Mouse (Mus musculus) limb, embryonic 15.5 days (tissue): Measurements from ENCODE around the gene Cstf3. TPM values are rescaled to one million over a fixed set of nuclear protein-coding genes. Genes with fewer than 3 reads are reported as not detected.

ENCODE experiments used
- ATAC-seq: fragments of 200-750 bp; cut with Nextera tagmentation; 2 replicates; pipeline ENCODE4 v1.8.0; 2017; ENCODE audit warnings: low read depth, moderate TSS enrichment; ENCODE audit not compliant: insufficient number of reproducible peaks, low FRiP score, low TSS enrichment
- H3K27ac ChIP-seq: fragments of 300-500 bp; sonication (generic); 2 replicates; pipeline ENCODE4 v1.5.1; 2015; ENCODE audit warnings: moderate library complexity, mild to moderate bottlenecking, inconsistent platforms
- H3K27me3 ChIP-seq: fragments of 300-500 bp; sonication (generic); 2 replicates; pipeline ENCODE4 v1.6.1; 2015; ENCODE audit warnings: inconsistent platforms
- H3K36me3 ChIP-seq: fragments of 300-500 bp; sonication (generic); 2 replicates; pipeline ENCODE4 v1.6.1; 2015; ENCODE audit warnings: inconsistent platforms
- H3K4me1 ChIP-seq: fragments of 300-500 bp; sonication (generic); 2 replicates; pipeline ENCODE4 v1.6.1; 2015; ENCODE audit warnings: inconsistent platforms
- H3K4me2 ChIP-seq: fragments of 300-500 bp; sonication (generic); 2 replicates; pipeline ENCODE4 v1.6.1; 2015; ENCODE audit warnings: mild to moderate bottlenecking, inconsistent platforms
- H3K4me3 ChIP-seq: fragments of 300-500 bp; sonication (generic); 2 replicates; pipeline ENCODE4 v1.5.1; 2015; ENCODE audit warnings: mild to moderate bottlenecking, inconsistent platforms
- H3K9ac ChIP-seq: fragments of 300-500 bp; sonication (generic); 2 replicates; pipeline ENCODE4 v1.6.1; 2015; ENCODE audit warnings: inconsistent platforms
- H3K9me3 ChIP-seq: fragments of 300-500 bp; sonication (generic); 2 replicates; pipeline ENCODE4 v1.6.1; 2016; ENCODE audit warnings: inconsistent platforms
- WGBS: fragments of 180-500 bp; shearing (Covaris S2); methylation state at CpG from one replicate; pipeline ENCODE4 v1.1.7; 2015; 5-methylcytosine and 5-hydroxymethylcytosine counted together
- polyA plus RNA-seq: library from polyadenylated mRNA; unstranded; fragments of >200 nt; fragmentation: Nextera tagmentation; extraction: Ambion mirVana; gene quantifications from 2 replicates; pipeline ENCODE4 v1.2.1, GENCODE M21; 2015

Cstf3 gene
- polyA plus RNA-seq, 1 experiment from 2014 or later = 60.9 TPM

GRCm38 (mm10) chr2:104688724-104689123 lies 98.4 kb downstream of the Cstf3 start:
- Histone ChIP-seq H3K4me2 (no peak overlapping the region), H3K4me1 (peaks cover 2% of the 10 kb centered on the region; the same call in 1 of the 2 replicates), H3K36me3 (peaks cover 8% of the 10 kb centered on the region), H3K9me3 (no peaks in the 10 kb centered on the region), H3K9ac (no peak overlapping the region), H3K4me3 (no peak overlapping the region), H3K27me3 (no peaks in the 10 kb centered on the region), H3K27ac (no peak overlapping the region)
- no peak for ATAC-seq
- 82% methylated on average over 8 of the region's 8 CpGs for WGBS

GRCm38 (mm10) chr2:104690720-104691119 lies 100.4 kb downstream of the Cstf3 start:
- no peak for ATAC-seq
- H3K27me3 ChIP-seq = no peaks in the 10 kb centered on the region
- no peaks in the 10 kb centered on the region for H3K4me1 ChIP-seq
- H3K36me3 ChIP-seq = 0 out of 2 replicates have a peak, but pooled peaks cover 4% of the 10 kb centered on the region
- 83% methylated on average over 4 of the region's 4 CpGs for WGBS
- no peak overlapping the region for H3K4me2 ChIP-seq
- no peak overlapping the region for H3K27ac ChIP-seq
- no peak overlapping the region for H3K4me3 ChIP-seq
- H3K9me3 ChIP-seq = no peaks in the 10 kb centered on the region
- H3K9ac ChIP-seq = no peak overlapping the region

GRCm38 (mm10) chr2:104692551-104692950 lies 102.2 kb downstream of the Cstf3 start:
- Histone ChIP-seq H3K4me3 (no peak overlapping the region), H3K27me3 (no peaks in the 10 kb centered on the region), H3K4me2 (no peak overlapping the region), H3K9ac (no peak overlapping the region), H3K36me3 (peaks cover 8% of the 10 kb centered on the region; the same call in 1 of the 2 replicates), H3K4me1 (no peaks in the 10 kb centered on the region), H3K9me3 (no peaks in the 10 kb centered on the region), H3K27ac (no peak overlapping the region)
- 61% methylated on average over 2 of the region's 2 CpGs for WGBS
- no peak for ATAC-seq

- peaks cover 4% of the 10 kb centered on the region; the same call in 1 of the 2 replicates for H3K36me3 ChIP-seq
- H3K27me3 ChIP-seq = no peaks in the 10 kb centered on the region
- no peak overlapping the region for H3K27ac ChIP-seq
- H3K9ac ChIP-seq = no peak overlapping the region
- no peak overlapping the region for H3K4me3 ChIP-seq
- ATAC-seq = no peak
- H3K4me2 ChIP-seq = no peak overlapping the region
- no peaks in the 10 kb centered on the region for H3K9me3 ChIP-seq
- H3K4me1 ChIP-seq = no peaks in the 10 kb centered on the region
- 50% methylated on average over 11 of the region's 11 CpGs for WGBS
These were observed 109.3 kb downstream of the Cstf3 start for GRCm38 (mm10) chr2:104699659-104700058.

GRCm38 (mm10) chr2:104703158-104703557 lies 112.8 kb downstream of the Cstf3 start:
- H3K36me3 ChIP-seq = no peaks in the 10 kb centered on the region
- no peak overlapping the region for H3K4me2 ChIP-seq
- WGBS = 82% methylated on average over 3 of the region's 3 CpGs

GRCm38 (mm10) chr2:104704355-104704754 lies 114.0 kb downstream of the Cstf3 start:
- H3K9me3 ChIP-seq = no peaks in the 10 kb centered on the region
- H3K4me3 ChIP-seq = no peak overlapping the region
- no peak overlapping the region for H3K27ac ChIP-seq
- H3K27me3 ChIP-seq = no peaks in the 10 kb centered on the region
- WGBS = 75% methylated on average over 3 of the region's 3 CpGs
- H3K9ac ChIP-seq = no peak overlapping the region
- no peak for ATAC-seq
- no peaks in the 10 kb centered on the region for H3K36me3 ChIP-seq
- no peak overlapping the region for H3K4me2 ChIP-seq
- 0 out of 2 replicates have a peak, but pooled peaks cover 10% of the 10 kb centered on the region for H3K4me1 ChIP-seq

More at GRCm38 (mm10) chr2:104703158-104703557, 112.8 kb downstream of the Cstf3 start:
- H3K4me1 ChIP-seq = 0 out of 2 replicates have a peak, but pooled peaks cover 10% of the 10 kb centered on the region
- H3K27ac ChIP-seq = no peak overlapping the region
- no peak overlapping the region for H3K9ac ChIP-seq
- ATAC-seq = no peak
- no peak overlapping the region for H3K4me3 ChIP-seq
- H3K27me3 ChIP-seq = no peaks in the 10 kb centered on the region
- no peaks in the 10 kb centered on the region for H3K9me3 ChIP-seq

- Histone ChIP-seq H3K4me3 (no peak overlapping the region), H3K4me2 (no peak overlapping the region), H3K27me3 (peaks cover 7% of the 10 kb centered on the region; the same call in 1 of the 2 replicates), H3K4me1 (peaks cover 34% of the 10 kb centered on the region; the same call in 1 of the 2 replicates), H3K9me3 (no peaks in the 10 kb centered on the region), H3K9ac (no peak overlapping the region), H3K27ac (no peak overlapping the region), H3K36me3 (no peaks in the 10 kb centered on the region)
- 56% methylated on average over 6 of the region's 6 CpGs for WGBS
- ATAC-seq = no peak
These were observed 119.5 kb downstream of the Cstf3 start for GRCm38 (mm10) chr2:104709786-104710337.

- H3K4me3 ChIP-seq = peak overlapping the region; percentile 76
- peaks cover 27% of the 10 kb centered on the region; the same call in 1 of the 2 replicates for H3K4me1 ChIP-seq
- WGBS = 21% methylated on average over 6 of the region's 6 CpGs
- H3K27ac ChIP-seq = no peak overlapping the region
- H3K4me2 ChIP-seq = peak overlapping the region; percentile 69
- H3K36me3 ChIP-seq = no peaks in the 10 kb centered on the region
- H3K9me3 ChIP-seq = no peaks in the 10 kb centered on the region
- H3K27me3 ChIP-seq = peaks cover 7% of the 10 kb centered on the region; the same call in 1 of the 2 replicates
- no peak overlapping the region for H3K9ac ChIP-seq
- ATAC-seq = no peak
These were observed 120.5 kb downstream of the Cstf3 start for GRCm38 (mm10) chr2:104710670-104711370.

GRCm38 (mm10) chr2:104711585-104712485 lies 121.5 kb downstream of the Cstf3 start, which contains the start of gene Tcp11l1:
Tcp11l1 (minus strand) TSS chr2:104712169.
- peak within 1 kb of the TSS; percentile 76 for H3K4me3 ChIP-seq
- peak within 1 kb of the TSS; percentile 90 for H3K27ac ChIP-seq
- WGBS = under 1% methylated on average over 80 of the region's 99 CpGs
- peak within 1 kb of the TSS; percentile 68 for H3K9ac ChIP-seq
- H3K36me3 ChIP-seq = no peaks in the 10 kb centered on the region
- H3K4me2 ChIP-seq = peak within 1 kb of the TSS; percentile 69
- H3K27me3 ChIP-seq = peaks cover 7% of the 10 kb centered on the region; the same call in 1 of the 2 replicates
- ATAC-seq = peak; percentile 85
- H3K9me3 ChIP-seq = no peaks in the 10 kb centered on the region
- H3K4me1 ChIP-seq = peaks cover 24% of the 10 kb centered on the region; the same call in 1 of the 2 replicates

- Histone ChIP-seq H3K9ac (peak overlapping the region; percentile 68), H3K9me3 (no peaks in the 10 kb centered on the region), H3K27me3 (peaks cover 7% of the 10 kb centered on the region; the same call in 1 of the 2 replicates), H3K27ac (peak overlapping the region; percentile 90), H3K4me3 (peak overlapping the region; percentile 76), H3K4me1 (peaks cover 24% of the 10 kb centered on the region; the same call in 1 of the 2 replicates), H3K4me2 (peak overlapping the region; percentile 69), H3K36me3 (no peaks in the 10 kb centered on the region)
- ATAC-seq = no peak; the same call in 1 of the 2 replicates
- under 1% methylated on average over 7 of the region's 7 CpGs for WGBS
These were observed 122.1 kb downstream of the Cstf3 start for GRCm38 (mm10) chr2:104712486-104712809.

GRCm38 (mm10) chr2:104714254-104714691 lies 124.0 kb downstream of the Cstf3 start:
- H3K4me3 ChIP-seq = no peak overlapping the region
- no peak overlapping the region for H3K27ac ChIP-seq
- ATAC-seq = no peak
- peaks cover 24% of the 10 kb centered on the region; the same call in 1 of the 2 replicates for H3K4me1 ChIP-seq
- H3K27me3 ChIP-seq = peaks cover 7% of the 10 kb centered on the region; the same call in 1 of the 2 replicates
- H3K9me3 ChIP-seq = no peaks in the 10 kb centered on the region
- no peak overlapping the region for H3K4me2 ChIP-seq
- WGBS = 41% methylated on average over 15 of the region's 15 CpGs
- H3K36me3 ChIP-seq = no peaks in the 10 kb centered on the region
- no peak overlapping the region for H3K9ac ChIP-seq
